Mouse (Mus musculus): ENCODE data around the gene Sumo3. TPM values are rescaled to one million over a fixed set of nuclear protein-coding genes. Genes with fewer than 3 reads are reported as not detected.

Sumo3 gene
- polyA plus RNA-seq, 1 experiment: 76.0 TPM

DNA sequence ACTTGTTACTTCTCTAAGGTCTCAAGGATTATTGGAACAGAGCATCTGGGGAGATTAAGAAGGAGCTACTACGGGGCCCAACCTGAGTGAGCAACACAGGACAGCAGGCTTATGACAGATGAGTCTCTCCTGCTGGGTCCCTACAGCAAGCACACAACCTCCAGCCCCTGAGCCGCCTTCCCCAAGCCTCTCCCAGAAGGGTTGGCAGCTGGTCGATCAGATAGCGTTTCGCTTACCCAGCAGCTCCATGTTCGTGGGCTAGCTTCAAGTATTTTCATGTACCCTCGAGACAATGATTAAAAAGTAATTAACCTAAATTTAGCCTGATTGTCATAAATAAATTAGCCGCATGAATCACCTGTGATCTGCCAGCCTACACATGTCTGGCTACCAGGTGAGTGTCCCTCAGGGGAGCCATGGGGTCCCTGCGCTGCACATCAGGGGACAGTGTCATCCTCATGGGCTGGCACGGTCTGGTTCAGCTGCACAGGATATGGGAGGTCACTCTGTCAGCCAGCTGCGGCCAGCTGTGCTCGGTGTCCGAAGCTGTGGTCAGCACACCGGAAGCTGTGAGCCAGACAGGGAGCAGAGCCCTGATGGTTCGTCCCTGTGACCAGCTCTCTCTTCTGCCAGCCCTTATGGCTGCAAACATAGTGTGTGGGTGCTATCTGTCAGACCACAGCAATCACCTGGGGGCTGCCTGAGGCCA, 52.5 kb downstream of the Sumo3 start:
- WGBS: 68% methylated on average over 15 of the region's 15 CpGs
- H3K4me3 ChIP-seq (replicated peaks; ENCODE audit: control insufficient read depth, low read depth, low read length): no peak overlapping the region
- no peaks in the 10 kb centered on the region for H3K4me1 ChIP-seq (ENCODE audit: control insufficient read depth, insufficient read depth, low read length)
- TF ChIP-seq POLR2A (IDR thresholded peaks at IDR 0.05; ENCODE audit: borderline replicate concordance, control insufficient read depth, low read depth, low read length) (no peak), CTCF (IDR thresholded peaks at IDR 0.05; ENCODE audit: control insufficient read depth, insufficient read depth, low read length) (no peak)
- no peak overlapping the region for H3K27ac ChIP-seq (ENCODE audit: control insufficient read depth, insufficient read depth, low read depth, low read length, poor library complexity)

DNA sequence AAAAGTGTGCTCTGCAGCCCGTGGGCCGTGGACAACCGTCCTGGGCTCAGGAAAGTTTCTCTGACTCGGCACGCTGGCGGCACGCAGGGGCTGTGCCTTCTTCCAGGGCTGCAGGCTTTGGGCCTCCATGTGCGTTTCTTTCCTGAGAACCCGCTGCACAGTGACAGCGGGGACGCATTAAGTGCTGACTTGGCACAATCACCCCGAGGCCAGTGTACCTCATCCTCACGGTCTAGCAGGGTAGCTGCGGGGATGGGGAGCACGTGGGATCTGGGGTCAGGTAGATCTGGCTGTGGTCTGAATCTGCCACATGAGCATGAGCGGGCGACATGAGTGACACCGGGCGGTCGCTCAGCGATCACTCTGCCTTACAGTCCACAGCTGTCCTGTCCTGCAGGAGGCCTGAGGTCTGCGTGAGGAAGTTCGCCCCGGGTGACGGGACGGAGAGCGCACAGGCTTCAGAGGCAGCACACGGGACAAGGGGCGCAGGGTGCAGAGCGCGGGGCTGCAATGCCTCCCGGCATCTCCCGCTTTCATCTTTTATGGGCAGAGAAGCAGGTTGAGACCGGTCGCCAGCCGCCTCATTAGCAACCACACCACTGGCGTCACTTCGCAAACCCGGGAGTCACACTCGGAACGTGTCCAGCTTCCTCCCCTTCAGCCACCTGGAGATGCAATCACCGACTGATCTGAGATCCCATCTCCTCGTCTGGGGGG, 58.2 kb downstream of the Sumo3 start:
- Histone ChIP-seq H3K27ac (ENCODE audit: control insufficient read depth, insufficient read depth, low read depth, low read length, poor library complexity) (no peak overlapping the region), H3K4me3 (replicated peaks; ENCODE audit: control insufficient read depth, low read depth, low read length) (no peak overlapping the region), H3K4me1 (ENCODE audit: control insufficient read depth, insufficient read depth, low read length) (no peaks in the 10 kb centered on the region)
- TF ChIP-seq CTCF (IDR thresholded peaks at IDR 0.05; ENCODE audit: control insufficient read depth, insufficient read depth, low read length) (no peak), POLR2A (IDR thresholded peaks at IDR 0.05; ENCODE audit: borderline replicate concordance, control insufficient read depth, low read depth, low read length) (no peak)
- WGBS: 45% methylated on average over 43 of the region's 43 CpGs

DNA sequence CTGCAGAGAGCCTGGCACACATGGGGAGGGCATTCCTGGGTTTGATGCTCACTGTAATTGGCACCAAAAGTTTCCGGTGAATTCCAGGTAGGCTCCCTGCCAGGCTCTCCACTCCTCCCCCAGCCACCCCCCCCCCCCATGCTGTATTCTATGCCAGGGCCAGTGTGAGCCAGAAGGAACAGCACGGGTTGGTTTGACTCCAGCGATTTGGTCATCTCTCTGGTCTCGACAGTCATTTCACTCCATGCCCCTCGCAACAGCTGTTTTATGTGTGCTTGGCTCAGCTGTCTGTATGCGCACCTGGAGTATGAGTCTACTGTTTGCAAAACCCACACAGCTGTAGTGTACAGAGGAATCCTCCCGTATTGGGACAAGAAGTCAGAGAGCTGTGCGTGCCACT, 60.4 kb downstream of the Sumo3 start:
- no peak for TF ChIP-seq POLR2A (IDR thresholded peaks at IDR 0.05; ENCODE audit: borderline replicate concordance, control insufficient read depth, low read depth, low read length)
- TF ChIP-seq CTCF (IDR thresholded peaks at IDR 0.05; ENCODE audit: control insufficient read depth, insufficient read depth, low read length): no peak
- Histone ChIP-seq H3K27ac (ENCODE audit: control insufficient read depth, insufficient read depth, low read depth, low read length, poor library complexity) (no peak overlapping the region), H3K4me1 (ENCODE audit: control insufficient read depth, insufficient read depth, low read length) (no peaks in the 10 kb centered on the region), H3K4me3 (replicated peaks; ENCODE audit: control insufficient read depth, low read depth, low read length) (no peak overlapping the region)
- WGBS: 79% methylated on average over 8 of the region's 8 CpGs

DNA sequence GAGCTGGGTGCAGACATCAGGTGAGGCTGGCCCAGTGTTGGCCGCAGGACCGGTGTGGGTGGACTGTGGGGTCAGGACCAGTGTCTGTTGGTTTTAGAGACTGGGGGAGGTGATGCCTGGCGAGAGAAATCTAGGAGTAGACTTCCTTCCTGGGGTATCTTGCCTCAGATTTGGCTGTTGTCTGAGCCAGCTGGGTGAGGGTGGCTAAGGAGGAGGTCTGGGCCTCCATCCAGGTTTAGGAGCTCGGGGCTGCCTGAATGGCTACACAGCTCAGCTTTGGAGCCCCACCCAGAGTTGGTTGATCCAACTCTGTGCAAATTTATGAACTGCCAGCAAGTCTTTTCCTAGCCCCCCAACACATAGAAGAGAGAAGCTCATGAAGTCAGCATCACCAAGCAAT, 61.5 kb downstream of the Sumo3 start:
- Histone ChIP-seq H3K4me1 (ENCODE audit: control insufficient read depth, insufficient read depth, low read length) (no peaks in the 10 kb centered on the region), H3K4me3 (replicated peaks; ENCODE audit: control insufficient read depth, low read depth, low read length) (no peak overlapping the region), H3K27ac (ENCODE audit: control insufficient read depth, insufficient read depth, low read depth, low read length, poor library complexity) (no peak overlapping the region)
- TF ChIP-seq CTCF (IDR thresholded peaks at IDR 0.05; ENCODE audit: control insufficient read depth, insufficient read depth, low read length): no peak
- no peak for TF ChIP-seq POLR2A (IDR thresholded peaks at IDR 0.05; ENCODE audit: borderline replicate concordance, control insufficient read depth, low read depth, low read length)
- 66% methylated on average over 4 of the region's 4 CpGs for WGBS

Other genes starting within 250 kb of the Sumo3 start
- 1.7 and 2.1 TPM in 2 replicates for gene Adarb1, start 187.8 kb upstream of the Sumo3 start, polyA plus RNA-seq (2011; ENCODE audit: insufficient read depth, insufficient read length, low replicate concordance, missing spikeins)
- 12.3 and 29.2 TPM in 2 replicates for gene Fam207a, start 90.3 kb upstream of the Sumo3 start, polyA plus RNA-seq (2011; ENCODE audit: insufficient read depth, insufficient read length, low replicate concordance, missing spikeins)
- 27.2 and 69.1 TPM in 2 replicates for gene Itgb2, start 75.8 kb upstream of the Sumo3 start, polyA plus RNA-seq (2011; ENCODE audit: insufficient read depth, insufficient read length, low replicate concordance, missing spikeins)
- gene Pttg1ip, start 24.4 kb upstream of the Sumo3 start, polyA plus RNA-seq (2011; ENCODE audit: insufficient read depth, insufficient read length, low replicate concordance, missing spikeins): 38.1 and 67.0 TPM in 2 replicates
- not detected in 2 replicates for gene Gm49325, start 100 bp downstream of the Sumo3 start, polyA plus RNA-seq (2011; ENCODE audit: insufficient read depth, insufficient read length, low replicate concordance, missing spikeins)
- gene Ube2g2, start 16.2 kb downstream of the Sumo3 start, polyA plus RNA-seq (2011; ENCODE audit: insufficient read depth, insufficient read length, low replicate concordance, missing spikeins): 21.5 and 35.5 TPM in 2 replicates
- gene Tspear, start 80.5 kb downstream of the Sumo3 start, polyA plus RNA-seq (2011; ENCODE audit: insufficient read depth, insufficient read length, low replicate concordance, missing spikeins): not detected in 2 replicates
- not detected in 2 replicates for gene Gm19402, start 84.7 kb downstream of the Sumo3 start, polyA plus RNA-seq (2011; ENCODE audit: insufficient read depth, insufficient read length, low replicate concordance, missing spikeins)
- gene Gm9508, start 91.1 kb downstream of the Sumo3 start, polyA plus RNA-seq (2011; ENCODE audit: insufficient read depth, insufficient read length, low replicate concordance, missing spikeins): not detected in 2 replicates
- not detected in 2 replicates for gene Gm10272, start 100.5 kb downstream of the Sumo3 start, polyA plus RNA-seq (2011; ENCODE audit: insufficient read depth, insufficient read length, low replicate concordance, missing spikeins)
- gene Gm10024, start 105.4 kb downstream of the Sumo3 start, polyA plus RNA-seq (2011; ENCODE audit: insufficient read depth, insufficient read length, low replicate concordance, missing spikeins): not detected in 2 replicates
- not detected in 2 replicates for gene Gm10142, start 109.7 kb downstream of the Sumo3 start, polyA plus RNA-seq (2011; ENCODE audit: insufficient read depth, insufficient read length, low replicate concordance, missing spikeins)
- gene Krtap12-1, start 114.5 kb downstream of the Sumo3 start, polyA plus RNA-seq (2011; ENCODE audit: insufficient read depth, insufficient read length, low replicate concordance, missing spikeins): not detected in 2 replicates
- gene Gm10100, start 120.4 kb downstream of the Sumo3 start, polyA plus RNA-seq (2011; ENCODE audit: insufficient read depth, insufficient read length, low replicate concordance, missing spikeins): not detected in 2 replicates
- gene Gm18596, start 136.5 kb downstream of the Sumo3 start, polyA plus RNA-seq (2011; ENCODE audit: insufficient read depth, insufficient read length, low replicate concordance, missing spikeins): not detected in 2 replicates
- not detected in 2 replicates for gene Gm9736, start 145.3 kb downstream of the Sumo3 start, polyA plus RNA-seq (2011; ENCODE audit: insufficient read depth, insufficient read length, low replicate concordance, missing spikeins)
- not detected in 2 replicates for gene Gm3233, start 153.6 kb downstream of the Sumo3 start, polyA plus RNA-seq (2011; ENCODE audit: insufficient read depth, insufficient read length, low replicate concordance, missing spikeins)
- gene Gm3238, start 165.2 kb downstream of the Sumo3 start, polyA plus RNA-seq (2011; ENCODE audit: insufficient read depth, insufficient read length, low replicate concordance, missing spikeins): not detected in 2 replicates
- not detected in 2 replicates for gene Gm7138, start 170.8 kb downstream of the Sumo3 start, polyA plus RNA-seq (2011; ENCODE audit: insufficient read depth, insufficient read length, low replicate concordance, missing spikeins)
- not detected in 2 replicates for gene Gm3250, start 176.4 kb downstream of the Sumo3 start, polyA plus RNA-seq (2011; ENCODE audit: insufficient read depth, insufficient read length, low replicate concordance, missing spikeins)
- gene Gm7137, start 182.1 kb downstream of the Sumo3 start, polyA plus RNA-seq (2011; ENCODE audit: insufficient read depth, insufficient read length, low replicate concordance, missing spikeins): not detected in 2 replicates
- gene Gm9639, start 189.0 kb downstream of the Sumo3 start, polyA plus RNA-seq (2011; ENCODE audit: insufficient read depth, insufficient read length, low replicate concordance, missing spikeins): not detected in 2 replicates
- gene Gm19668, start 193.0 kb downstream of the Sumo3 start, polyA plus RNA-seq (2011; ENCODE audit: insufficient read depth, insufficient read length, low replicate concordance, missing spikeins): not detected in 2 replicates
- gene Gm9507, start 205.7 kb downstream of the Sumo3 start, polyA plus RNA-seq (2011; ENCODE audit: insufficient read depth, insufficient read length, low replicate concordance, missing spikeins): not detected in 2 replicates
- gene Gm2696, start 208.6 kb downstream of the Sumo3 start, polyA plus RNA-seq (2011; ENCODE audit: insufficient read depth, insufficient read length, low replicate concordance, missing spikeins): not detected in 2 replicates
- not detected in 2 replicates for gene Krtap10-4, start 221.0 kb downstream of the Sumo3 start, polyA plus RNA-seq (2011; ENCODE audit: insufficient read depth, insufficient read length, low replicate concordance, missing spikeins)
- gene Krtap10-10, start 229.8 kb downstream of the Sumo3 start, polyA plus RNA-seq (2011; ENCODE audit: insufficient read depth, insufficient read length, low replicate concordance, missing spikeins): not detected in 2 replicates
- gene Gm36176, start 240.7 kb downstream of the Sumo3 start, polyA plus RNA-seq (2011; ENCODE audit: insufficient read depth, insufficient read length, low replicate concordance, missing spikeins): not detected in 2 replicates
- gene Gm10318, start 246.8 kb downstream of the Sumo3 start, polyA plus RNA-seq (2011; ENCODE audit: insufficient read depth, insufficient read length, low replicate concordance, missing spikeins): not detected in 2 replicates

All from bone marrow, adult 2 months (tissue).